Mouse (Mus musculus): ENCODE data around the gene Hist1h2be.
A peak's percentile ranks its signal among the peaks of the same experiment; 100 is the strongest.
"Not testable (repeated sequence)": the region's sequence is repeated elsewhere in the genome, so short reads cannot be mapped to it uniquely, and the experiment has no call there.

The Hist1h2be gene

DNA sequence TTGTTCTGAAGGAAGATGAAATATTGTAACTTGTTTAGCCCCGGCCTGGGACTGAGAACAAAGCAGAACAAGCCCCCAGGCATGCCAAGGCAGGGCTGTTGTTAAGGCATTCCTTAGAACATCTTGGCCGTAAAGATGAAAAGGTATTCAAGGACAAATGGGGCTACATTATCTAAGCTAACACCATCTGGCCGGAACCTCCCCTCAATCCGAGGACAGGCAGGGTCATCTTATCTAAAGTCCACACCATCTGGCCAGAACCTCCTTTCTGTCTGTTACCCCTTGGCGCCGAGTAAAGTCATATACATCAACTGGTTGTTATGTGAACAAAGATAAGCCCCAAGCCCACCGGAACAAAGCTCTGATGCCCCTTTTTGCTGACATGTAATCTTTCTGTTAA, 29.0 kb downstream of the Hist1h2be start:
- not testable (repeated sequence) for DNase-seq (ENCODE audit: extremely low spot score)

DNA sequence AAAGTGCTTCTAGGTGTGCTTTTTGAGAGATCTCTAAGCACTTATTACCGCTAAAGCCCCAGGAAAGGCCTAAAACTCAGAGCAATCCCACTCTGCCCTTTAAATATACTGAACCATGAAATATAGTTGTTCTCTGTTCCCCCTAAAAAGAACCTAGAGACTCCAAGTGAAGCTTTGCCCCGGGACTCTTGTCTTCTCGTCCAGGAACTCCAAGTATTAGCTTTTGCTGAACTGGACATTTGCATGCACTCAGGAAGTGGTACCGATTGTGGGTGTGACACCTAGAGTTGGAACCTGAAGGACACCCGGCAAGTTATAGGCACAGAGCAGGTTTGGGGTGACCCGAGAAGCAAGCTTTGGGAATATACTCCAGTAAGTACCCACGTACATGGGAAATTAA, 29.7 kb downstream of the Hist1h2be start:
- DNase-seq (ENCODE audit: extremely low spot score), result no peak

DNA sequence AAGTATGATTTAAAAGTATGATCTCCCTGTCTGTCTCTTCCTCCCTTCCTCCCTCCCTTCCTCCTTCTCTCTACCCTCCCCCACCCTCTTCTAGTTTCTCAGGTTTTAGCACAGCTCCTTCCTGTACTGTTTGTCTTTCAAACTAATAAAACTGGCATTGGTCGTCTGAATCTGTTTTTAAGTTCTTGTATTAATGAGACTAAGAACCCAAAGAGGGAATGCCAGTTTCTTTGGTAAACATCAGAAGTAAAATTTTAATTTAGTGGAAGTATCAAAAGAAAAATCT, 34.0 kb downstream of the Hist1h2be start:
- DNase-seq (ENCODE audit: extremely low spot score), result no peak

DNA sequence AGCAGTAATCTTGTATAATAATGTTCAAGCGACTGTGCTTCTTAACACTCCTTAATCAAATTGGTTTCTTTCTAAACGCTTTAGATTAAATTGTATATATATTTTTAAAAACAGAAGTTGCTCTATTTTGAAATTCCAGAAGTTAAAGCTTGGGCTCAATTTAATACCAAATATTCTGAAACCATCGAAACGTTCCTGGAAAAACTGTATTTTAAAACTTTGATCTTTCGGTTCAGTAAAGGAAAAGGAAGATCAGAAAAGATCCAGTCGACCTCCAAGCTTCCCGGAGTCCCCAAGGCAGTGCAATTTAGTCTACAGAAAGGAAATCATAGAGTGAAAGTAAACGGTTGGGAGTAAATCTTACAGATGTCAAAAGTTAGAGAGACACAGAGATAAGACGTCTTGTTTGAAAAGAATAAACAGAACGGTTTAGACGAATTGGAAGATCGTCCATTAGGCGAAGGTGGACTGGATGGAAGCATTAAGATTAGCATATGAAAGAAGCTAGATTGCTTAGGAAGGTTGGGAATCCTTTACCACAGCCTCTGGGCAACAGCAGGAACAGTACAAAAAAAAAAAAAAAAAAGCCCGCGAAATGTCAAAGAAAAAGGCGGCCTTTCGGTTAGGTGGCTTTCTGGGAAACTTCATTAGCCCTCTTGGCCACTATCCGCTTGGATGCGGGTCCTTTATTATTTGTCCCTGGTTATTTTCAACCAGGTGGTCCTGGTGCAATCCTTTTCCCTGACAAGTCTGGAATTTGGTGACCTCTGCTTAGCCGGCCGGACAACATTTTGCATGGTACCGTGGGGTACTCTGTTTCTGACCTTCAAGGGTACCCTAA, 34.6 kb downstream of the Hist1h2be start:
- peak; percentile 63 for DNase-seq (ENCODE audit: extremely low spot score)

GRCm38 (mm10) chr13:23585442-23586098, 35.4 kb downstream of the Hist1h2be start:
- peak; percentile 91 for DNase-seq (ENCODE audit: extremely low spot score)

- DNase-seq (ENCODE audit: extremely low spot score), result peak; percentile 83
Observed at GRCm38 (mm10) chr13:23585029-23585441, 35.9 kb downstream of the Hist1h2be start.

DNA sequence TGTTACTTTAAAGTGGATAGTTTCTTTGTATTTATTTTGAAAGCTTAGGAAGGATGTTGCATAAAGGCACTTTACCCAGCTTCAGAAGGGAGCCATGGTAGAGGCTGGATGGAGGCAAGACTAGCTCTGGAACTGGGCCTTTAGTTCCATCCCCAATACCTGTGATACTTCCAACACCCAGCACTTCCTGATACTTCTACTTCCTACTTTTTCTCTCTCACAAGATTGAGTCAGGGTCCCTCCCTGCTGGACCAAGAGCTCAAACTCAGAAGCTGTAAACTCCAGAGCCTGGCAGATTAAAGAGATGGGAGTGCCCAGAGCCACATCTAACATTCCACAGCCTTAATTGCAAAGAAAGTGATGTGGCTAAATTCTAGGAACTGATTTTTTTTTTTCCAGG, 36.6 kb downstream of the Hist1h2be start:
- peak; percentile 51 for DNase-seq (ENCODE audit: extremely low spot score)

DNA sequence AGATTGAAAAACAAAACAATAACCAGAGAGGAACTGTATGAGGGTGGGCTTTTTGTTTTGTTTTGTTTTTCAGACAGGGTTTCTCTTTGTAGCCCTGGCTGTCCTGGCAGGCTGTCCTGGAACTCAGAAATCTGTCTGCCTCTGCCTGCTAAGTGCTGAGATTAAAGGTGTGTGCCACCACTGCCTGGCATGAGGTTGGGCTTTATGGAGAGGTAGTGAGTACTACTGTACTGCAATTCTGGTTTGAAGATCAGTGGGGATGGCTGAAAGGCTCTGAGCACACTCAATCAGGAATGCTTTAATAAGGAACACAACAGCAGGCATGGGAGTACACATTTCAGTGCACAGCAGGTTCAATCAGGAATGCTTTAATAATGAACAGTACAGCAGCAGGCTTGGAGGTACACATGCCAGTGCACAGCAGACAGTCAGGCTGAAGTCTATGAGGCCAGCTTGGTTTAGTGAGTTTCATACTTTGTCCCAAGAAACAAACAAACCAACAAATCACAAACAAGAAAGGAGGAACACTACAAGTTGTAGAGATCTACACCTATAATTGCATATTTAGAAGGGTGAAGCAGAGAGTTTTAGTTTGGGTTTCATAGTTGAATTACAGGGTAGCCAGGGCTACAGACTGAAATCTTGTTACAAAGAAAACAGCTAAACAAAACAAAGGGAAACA, 37.4 kb downstream of the Hist1h2be start:
- DNase-seq (ENCODE audit: extremely low spot score), result peak; percentile 33

DNA sequence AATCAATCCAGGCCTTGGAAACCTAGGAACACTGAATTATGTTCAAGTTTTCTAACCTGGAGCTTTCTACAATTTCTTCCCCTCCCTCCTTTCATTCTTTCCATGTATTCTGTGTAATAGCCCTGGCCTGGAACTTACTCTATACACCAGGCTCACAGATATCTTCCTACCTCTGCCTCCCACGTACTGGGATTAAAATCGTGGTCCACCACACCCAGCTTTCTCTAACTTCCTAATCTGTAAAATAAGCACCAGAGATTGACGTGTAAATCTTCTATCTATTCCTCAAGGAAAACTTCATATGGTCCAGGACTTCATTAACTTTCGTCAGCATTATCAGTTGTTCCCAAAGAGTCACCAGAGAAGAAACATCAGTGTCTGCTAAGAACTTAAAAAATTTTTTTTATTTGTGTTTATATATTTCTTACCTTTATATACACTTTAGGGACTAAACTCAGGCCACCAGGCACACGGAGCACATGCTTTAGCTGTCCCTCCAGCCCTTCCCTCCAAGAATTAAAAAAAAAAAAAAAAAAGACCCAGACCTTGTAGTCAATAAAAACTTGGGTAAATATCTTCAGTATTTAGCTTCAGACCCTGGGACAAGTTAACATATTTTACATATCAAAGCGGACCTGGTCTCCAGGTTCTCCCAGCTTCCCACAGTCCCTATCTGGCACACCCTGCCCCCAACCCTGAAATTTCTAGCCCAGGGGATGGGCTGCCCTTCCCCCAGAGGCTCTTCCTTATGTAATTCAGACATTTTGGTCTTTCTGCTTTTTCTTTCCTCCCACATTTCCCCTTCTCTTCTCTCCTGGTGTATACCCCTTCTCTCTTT, 38.5 kb downstream of the Hist1h2be start:
- DNase-seq (ENCODE audit: extremely low spot score), result peak; percentile 70

DNA sequence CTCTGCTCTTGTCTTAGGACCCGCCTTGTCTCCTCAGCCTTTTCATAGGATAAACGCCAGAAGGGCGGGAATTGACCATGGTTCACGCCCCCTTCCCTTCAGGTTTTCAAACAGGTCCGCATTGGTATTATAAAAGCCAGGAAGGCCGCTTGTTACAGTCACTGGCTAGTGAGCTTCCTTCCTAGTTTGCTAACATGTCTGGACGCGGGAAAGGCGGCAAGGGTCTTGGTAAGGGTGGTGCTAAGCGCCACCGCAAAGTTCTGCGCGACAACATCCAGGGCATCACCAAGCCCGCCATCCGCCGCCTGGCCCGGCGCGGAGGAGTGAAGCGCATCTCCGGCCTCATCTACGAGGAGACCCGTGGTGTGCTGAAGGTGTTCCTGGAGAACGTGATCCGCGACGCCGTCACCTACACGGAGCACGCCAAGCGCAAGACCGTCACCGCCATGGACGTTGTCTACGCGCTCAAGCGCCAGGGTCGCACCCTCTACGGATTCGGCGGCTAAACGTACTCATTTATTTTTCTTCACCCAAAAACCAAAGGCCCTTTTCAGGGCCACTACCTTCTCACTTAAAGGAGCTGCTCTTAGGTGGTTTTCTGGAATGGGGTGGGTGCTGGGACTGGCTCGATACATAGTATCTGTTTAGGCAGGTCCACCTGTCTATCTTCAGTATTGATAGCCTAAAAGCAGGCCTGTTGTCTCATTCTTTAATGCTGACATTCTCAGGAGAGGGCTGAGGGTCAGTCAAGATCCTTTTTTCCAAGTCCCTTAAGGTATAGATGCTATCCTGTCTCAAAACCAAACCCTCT, 39.3 kb downstream of the Hist1h2be start, which contains the start of gene Hist1h4d:
Hist1h4d (plus strand) TSS at position 191 of the 811 bp plus-strand sequence.
- DNase-seq (ENCODE audit: extremely low spot score), result peak; percentile 100

DNA sequence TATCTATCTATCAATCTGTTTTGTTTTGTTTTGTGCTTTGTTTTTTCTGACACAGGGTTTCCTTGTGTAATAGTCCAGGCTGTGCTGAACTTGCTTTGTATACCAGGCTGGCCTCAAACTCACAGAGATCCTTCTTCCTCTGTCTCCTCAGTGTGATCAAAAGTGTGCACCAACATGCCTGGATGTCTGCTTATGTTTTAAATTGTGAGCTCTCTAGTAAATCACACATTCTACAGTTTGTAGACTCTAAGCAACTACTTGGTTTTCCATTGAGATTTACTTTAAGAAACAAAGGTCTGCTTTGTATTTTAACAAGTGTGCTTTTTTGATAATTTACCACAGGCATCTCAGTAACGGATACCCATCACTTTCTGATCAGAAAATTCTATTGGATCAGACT, 43.1 kb downstream of the Hist1h2be start:
- DNase-seq (ENCODE audit: extremely low spot score), result no peak

DNA sequence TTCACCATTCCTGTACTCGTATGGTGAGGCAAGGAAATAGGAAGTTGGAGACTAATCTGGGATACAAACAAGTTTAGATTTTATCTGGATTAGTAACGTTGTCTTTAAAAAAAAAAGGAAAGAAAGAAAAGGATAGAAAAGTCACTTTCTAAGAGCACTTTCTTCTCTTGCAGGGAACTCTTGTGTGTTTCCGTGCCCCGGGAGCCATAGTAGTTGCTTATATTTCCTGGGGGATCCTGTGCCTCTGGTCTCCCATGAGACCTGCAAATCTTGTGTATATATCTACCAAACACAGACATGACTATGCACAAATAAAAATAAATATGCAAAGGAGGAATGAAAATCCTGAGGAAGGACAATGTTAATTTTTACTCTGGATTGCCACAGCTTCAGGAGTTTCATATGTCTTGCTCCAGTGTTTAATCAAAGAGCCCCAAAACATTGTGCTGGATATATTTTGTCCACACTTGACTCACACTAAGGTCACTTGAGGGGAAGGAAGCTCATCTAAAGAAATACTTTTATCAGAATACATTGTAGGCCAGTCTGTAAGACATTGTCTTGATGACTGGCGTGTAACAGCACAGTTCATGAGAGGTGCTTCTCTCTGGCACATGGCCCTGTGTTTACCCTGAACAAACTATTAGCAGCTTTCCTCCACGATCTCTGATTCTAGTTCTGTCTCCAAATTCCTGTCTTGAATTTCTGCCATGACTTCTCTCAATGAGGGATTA, 43.9 kb downstream of the Hist1h2be start:
- peak; percentile 57 for DNase-seq (ENCODE audit: extremely low spot score)

GRCm38 (mm10) chr13:23576351-23576881, 44.5 kb downstream of the Hist1h2be start:
- DNase-seq (ENCODE audit: extremely low spot score), result peak; percentile 77

- DNase-seq (ENCODE audit: extremely low spot score), result peak; percentile 62
Observed at GRCm38 (mm10) chr13:23575864-23576313, 45.0 kb downstream of the Hist1h2be start.

DNA sequence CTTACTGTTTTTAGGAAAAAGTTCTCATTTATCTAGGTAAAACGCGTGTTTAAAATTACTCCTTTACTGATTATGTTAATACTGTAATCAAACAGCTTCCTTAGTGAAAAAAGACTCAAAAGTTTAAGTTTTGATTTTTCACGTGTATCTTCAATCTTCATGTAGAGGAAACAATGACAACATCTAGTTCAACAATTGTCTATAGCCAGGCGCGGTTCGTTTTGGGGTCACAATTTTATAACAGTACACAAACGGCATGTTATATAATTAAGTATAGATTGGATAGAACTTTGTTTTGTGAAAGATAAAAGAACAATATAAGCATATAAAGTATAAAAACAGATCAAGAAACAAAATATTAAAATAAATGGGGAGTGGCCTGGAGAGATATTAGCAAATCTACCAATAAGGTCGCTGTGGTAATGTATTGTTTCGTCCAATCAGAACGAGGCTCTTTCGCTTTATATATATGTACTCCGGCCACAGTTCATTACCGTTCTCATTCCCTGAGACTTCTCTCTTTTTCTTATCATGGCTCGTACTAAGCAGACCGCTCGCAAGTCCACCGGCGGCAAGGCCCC, 45.6 kb downstream of the Hist1h2be start, which contains the start of gene Hist1h3d:
Hist1h3d (plus strand) TSS at position 493 of the 581 bp plus-strand sequence.
- DNase-seq (ENCODE audit: extremely low spot score), result peak; percentile 86

DNA sequence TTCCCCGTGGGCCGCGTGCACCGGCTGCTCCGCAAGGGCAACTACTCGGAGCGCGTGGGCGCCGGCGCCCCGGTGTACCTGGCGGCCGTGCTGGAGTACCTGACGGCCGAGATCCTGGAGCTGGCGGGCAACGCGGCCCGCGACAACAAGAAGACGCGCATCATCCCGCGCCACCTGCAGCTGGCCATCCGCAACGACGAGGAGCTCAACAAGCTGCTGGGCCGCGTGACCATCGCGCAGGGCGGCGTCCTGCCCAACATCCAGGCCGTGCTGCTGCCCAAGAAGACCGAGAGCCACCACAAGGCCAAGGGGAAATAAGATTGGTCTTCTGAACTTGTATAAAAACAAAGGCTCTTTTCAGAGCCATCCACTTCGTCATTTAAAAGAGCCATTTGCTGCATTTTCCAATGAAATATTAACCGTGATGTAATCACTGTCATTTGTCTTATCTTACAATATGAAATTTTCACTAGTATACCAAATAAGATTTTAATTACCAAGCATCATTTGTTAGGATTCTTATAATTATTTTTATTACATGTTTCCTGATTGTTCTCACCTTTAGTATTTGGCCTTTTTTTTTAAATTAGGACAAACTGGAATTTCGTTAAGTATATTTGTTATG, 46.3 kb downstream of the Hist1h2be start:
- peak; percentile 58 for DNase-seq (ENCODE audit: extremely low spot score)

- DNase-seq (ENCODE audit: extremely low spot score), result peak; percentile 94
Observed at GRCm38 (mm10) chr13:23573898-23574524, 46.9 kb downstream of the Hist1h2be start, which contains the start of the genes Hist1h2bf and Hist1h2ad. Gene Hist1h2bf (minus strand): TSS chr13:23574196. Gene Hist1h2ad (plus strand): TSS chr13:23574381.
